Mouse (Mus musculus): ENCODE results near the gene Mapk7. TPM values are rescaled to one million over a fixed set of nuclear protein-coding genes. Genes with fewer than 3 reads are reported as not detected.

The Mapk7 gene
- total and polyA plus RNA-seq, 3 experiments: 5.1 to 21.6 (median 12.2) TPM

GRCm38 (mm10) chr11:61492749-61493401, 1.3 kb downstream of the Mapk7 start:
- Histone ChIP-seq H3K79me2 (replicated peaks; ENCODE audit: control insufficient read depth, extremely low read depth, insufficient read depth, poor library complexity, severe bottlenecking) (0 out of 2 replicates have a peak, but pooled peaks cover 2% of the 10 kb centered on the region), H3K4me1 (ENCODE audit: control insufficient read depth in 1 of 2, insufficient read depth in 2 of 2) (peaks cover 10 to 26% of the 10 kb centered on the region in 2 experiments), H3K9ac (ENCODE audit: insufficient read depth, low read depth) (peak overlapping the region; percentile 70), H3K36me3 (replicated peaks in 1 of 2; ENCODE audit: control insufficient read depth in 1 of 2, insufficient read depth in 1 of 2, low read length in 1 of 2) (peaks cover 43 to 50% of the 10 kb centered on the region in 2 experiments), H3K4me3 (replicated peaks in 1 of 3; ENCODE audit: low read depth in 2 of 3, low read length in 2 of 3, poor library complexity in 1 of 3) (peak overlapping the region; percentile 73 to 92 (median 87)), H3K9me3 (replicated peaks; ENCODE audit: low read length) (no peaks in the 10 kb centered on the region), H3K27me3 (replicated peaks) (no peaks in the 10 kb centered on the region), H3K4me2 (ENCODE audit: insufficient read depth, low read depth, poor library complexity, severe bottlenecking) (peak overlapping the region; percentile 81), H3K27ac (ENCODE audit: insufficient read depth, low read depth) (no peak overlapping the region)
- dilution Hi-C loops (cut with MboI; ENCODE audit: extremely low pct_ligation_motif_present, extremely low pct_unique_long_range_greater_than_20kb, low sequenced_read_pairs) (no loop called here), in situ Hi-C loops (cut with MboI; ENCODE audit: low pct_ligation_motif_present, low pct_unique_long_range_greater_than_20kb, low sequenced_read_pairs) (loop anchor here (5.0 kb wide), 1 partner anchor 46 kb away; no protein-coding TSS in a partner anchor)
- no peak for DNase-seq (ENCODE audit: extremely low read depth)
- TF ChIP-seq ZKSCAN1 (IDR thresholded peaks at IDR 0.05; ENCODE audit: borderline replicate concordance, low read depth, low read length): peak; percentile 66
- no peak for TF ChIP-seq HCFC1 (IDR thresholded peaks at IDR 0.05; ENCODE audit: low read depth, low read length)

GRCm38 (mm10) chr11:61490944-61491520, 3.2 kb downstream of the Mapk7 start:
- H3K4me3 ChIP-seq (replicated peaks in 1 of 3; ENCODE audit: low read depth in 2 of 3, low read length in 2 of 3, poor library complexity in 1 of 3): no peak overlapping the region
- H3K9ac ChIP-seq (ENCODE audit: insufficient read depth, low read depth): no peak overlapping the region
- H3K27ac ChIP-seq (ENCODE audit: insufficient read depth, low read depth): no peak overlapping the region
- H3K36me3 ChIP-seq (replicated peaks in 1 of 2; ENCODE audit: control insufficient read depth in 1 of 2, insufficient read depth in 1 of 2, low read length in 1 of 2): peaks cover 43 to 58% of the 10 kb centered on the region in 2 experiments
- in situ Hi-C loops (cut with MboI; ENCODE audit: low pct_ligation_motif_present, low pct_unique_long_range_greater_than_20kb, low sequenced_read_pairs) (loop anchor here (5.0 kb wide), 1 partner anchor 44 kb away; no protein-coding TSS in a partner anchor), dilution Hi-C loops (cut with MboI; ENCODE audit: extremely low pct_ligation_motif_present, extremely low pct_unique_long_range_greater_than_20kb, low sequenced_read_pairs) (no loop called here)
- DNase-seq (ENCODE audit: extremely low read depth): no peak
- no peaks in the 10 kb centered on the region for H3K27me3 ChIP-seq (replicated peaks)
- no peak overlapping the region for H3K4me2 ChIP-seq (ENCODE audit: insufficient read depth, low read depth, poor library complexity, severe bottlenecking)
- no peaks in the 10 kb centered on the region for H3K9me3 ChIP-seq (replicated peaks; ENCODE audit: low read length)
- 0 out of 2 replicates have a peak, but pooled peaks cover 2% of the 10 kb centered on the region for H3K79me2 ChIP-seq (replicated peaks; ENCODE audit: control insufficient read depth, extremely low read depth, insufficient read depth, poor library complexity, severe bottlenecking)
- TF ChIP-seq ZC3H11A (IDR thresholded peaks at IDR 0.05; ENCODE audit: low read depth, low read length) (no peak), NRF1 (IDR thresholded peaks at IDR 0.05; ENCODE audit: low read depth, low read length) (no peak), MYC (IDR thresholded peaks at IDR 0.05; ENCODE audit: low read depth, low read length) (no peak), MAX (IDR thresholded peaks at IDR 0.05; ENCODE audit: low read length) (no peak), RAD21 (IDR thresholded peaks at IDR 0.05; ENCODE audit: low read depth, low read length) (no peak), ZMIZ1 (IDR thresholded peaks at IDR 0.05; ENCODE audit: low read depth, low read length) (no peak), POLR2A (IDR thresholded peaks at IDR 0.05; ENCODE audit: low read depth, low read length) (no peak)
- H3K4me1 ChIP-seq (ENCODE audit: control insufficient read depth in 1 of 2, insufficient read depth in 2 of 2): peaks cover 11 to 31% of the 10 kb centered on the region in 2 experiments

- Histone ChIP-seq H3K36me3 (replicated peaks in 1 of 2; ENCODE audit: control insufficient read depth in 1 of 2, insufficient read depth in 1 of 2, low read length in 1 of 2) (peaks cover 43 to 58% of the 10 kb centered on the region in 2 experiments), H3K9me3 (replicated peaks; ENCODE audit: low read length) (no peaks in the 10 kb centered on the region), H3K79me2 (replicated peaks; ENCODE audit: control insufficient read depth, extremely low read depth, insufficient read depth, poor library complexity, severe bottlenecking) (0 out of 2 replicates have a peak, but pooled peaks cover 2% of the 10 kb centered on the region), H3K9ac (ENCODE audit: insufficient read depth, low read depth) (no peak overlapping the region), H3K4me2 (ENCODE audit: insufficient read depth, low read depth, poor library complexity, severe bottlenecking) (no peak overlapping the region), H3K4me1 (ENCODE audit: control insufficient read depth in 1 of 2, insufficient read depth in 2 of 2) (peaks cover 11 to 25% of the 10 kb centered on the region in 2 experiments), H3K27me3 (replicated peaks) (no peaks in the 10 kb centered on the region), H3K27ac (ENCODE audit: insufficient read depth, low read depth) (no peak overlapping the region), H3K4me3 (replicated peaks in 1 of 3; ENCODE audit: low read depth in 2 of 3, low read length in 2 of 3, poor library complexity in 1 of 3) (no peak overlapping the region)
- in situ Hi-C loops (cut with MboI; ENCODE audit: low pct_ligation_motif_present, low pct_unique_long_range_greater_than_20kb, low sequenced_read_pairs): loop anchor here (5.0 kb wide), 1 partner anchor 43 kb away; no protein-coding TSS in a partner anchor
- DNase-seq (ENCODE audit: extremely low read depth): no peak
- no peak for TF ChIP-seq RAD21 (IDR thresholded peaks at IDR 0.05; ENCODE audit: low read depth, low read length)
- TF ChIP-seq CHD1 (IDR thresholded peaks at IDR 0.05; ENCODE audit: low read depth, low read length): no peak
- TF ChIP-seq JUN (IDR thresholded peaks at IDR 0.05; ENCODE audit: insufficient read depth, low read depth, low read length): no peak
- TF ChIP-seq TCF12 (IDR thresholded peaks at IDR 0.05; ENCODE audit: low read depth, low read length): no peak
- TF ChIP-seq MYC (IDR thresholded peaks at IDR 0.05; ENCODE audit: low read depth, low read length): no peak
- no peak for TF ChIP-seq BHLHE40 (IDR thresholded peaks at IDR 0.05; ENCODE audit: low read depth, low read length)
- no peak for TF ChIP-seq MEF2A (IDR thresholded peaks at IDR 0.05; ENCODE audit: borderline replicate concordance, low read depth, low read length)
- TF ChIP-seq E2F4 (IDR thresholded peaks at IDR 0.05; ENCODE audit: insufficient replicate concordance, low read depth, low read length): no peak
- no peak for TF ChIP-seq UBTF (IDR thresholded peaks at IDR 0.05; ENCODE audit: low read depth, low read length)
- dilution Hi-C loops (cut with MboI; ENCODE audit: extremely low pct_ligation_motif_present, extremely low pct_unique_long_range_greater_than_20kb, low sequenced_read_pairs): no loop called here
Observed at GRCm38 (mm10) chr11:61489874-61490273, 4.3 kb downstream of the Mapk7 start.
